22 mouse cellular contexts compared by ENCODE assay signal in genomic region chr6:137146910-137147309, GRCm38 (mm10). TPM values are rescaled to one million over a fixed set of nuclear protein-coding genes. Genes with fewer than 3 reads are reported as not detected.
"Had no signal": no experiment of that assay in that cellular context is flagged by ENCODE, and none has a peak within 500 bp of the region (broad histone marks: within the 10 kb centered on the region; RNA-seq: fewer than 3 reads in every experiment).

No protein-coding gene starts in this region.

- H3K4me3 ChIP-seq: limb, embryonic 12.5 days; limb, embryonic 15.5 days; liver, embryonic 15.5 days; midbrain, embryonic 12.5 days; midbrain, embryonic 15.5 days; neural tube, embryonic 12.5 days; neural tube, embryonic 15.5 days; stomach, embryonic 15.5 days had no signal

- H3K4me2 ChIP-seq: limb, embryonic 12.5 days; limb, embryonic 15.5 days; liver, embryonic 11.5 days; liver, embryonic 15.5 days; midbrain, embryonic 12.5 days; midbrain, embryonic 15.5 days; neural tube, embryonic 12.5 days; neural tube, embryonic 15.5 days; stomach, embryonic 15.5 days had no signal

- ATAC-seq: midbrain, embryonic 15.5 days had no signal

- H3K9ac ChIP-seq: limb, embryonic 12.5 days; limb, embryonic 15.5 days; liver, embryonic 15.5 days; midbrain, embryonic 12.5 days; midbrain, embryonic 15.5 days; neural tube, embryonic 12.5 days; neural tube, embryonic 15.5 days; stomach, embryonic 15.5 days had no signal

- H3K9me3 ChIP-seq: limb, embryonic 15.5 days; liver, embryonic 15.5 days; midbrain, embryonic 12.5 days; midbrain, embryonic 15.5 days; neural tube, embryonic 15.5 days; stomach, embryonic 15.5 days had no signal

- H3K36me3 ChIP-seq: limb, embryonic 12.5 days; limb, embryonic 15.5 days; liver, embryonic 15.5 days; midbrain, embryonic 12.5 days; midbrain, embryonic 15.5 days; neural tube, embryonic 12.5 days; neural tube, embryonic 15.5 days; stomach, embryonic 15.5 days had no signal

- H3K27ac ChIP-seq: limb, embryonic 12.5 days; limb, embryonic 15.5 days; midbrain, embryonic 12.5 days; midbrain, embryonic 15.5 days; neural tube, embryonic 12.5 days; neural tube, embryonic 15.5 days; stomach, embryonic 15.5 days had no signal

- H3K4me1 ChIP-seq: liver, embryonic 15.5 days; neural tube, embryonic 12.5 days had no signal

- DNase-seq: kidney, postnatal 14 days; kidney, postnatal 4 days; left cerebral cortex, postnatal 4 days; lung, adult 2 months; lung, postnatal 14 days; lung, postnatal 4 days; right cerebral cortex, adult 18-20 months; right cerebral cortex, postnatal 14 days; spleen, adult 18-20 months; thymus, adult 2 months; thymus, postnatal 14 days; thymus, postnatal 4 days had no signal

- H3K27me3 ChIP-seq: limb, embryonic 12.5 days; limb, embryonic 15.5 days; liver, embryonic 15.5 days; midbrain, embryonic 12.5 days; midbrain, embryonic 15.5 days; neural tube, embryonic 12.5 days; neural tube, embryonic 15.5 days; stomach, embryonic 15.5 days had no signal

RNA-seq across cellular contexts. Expression of gene Rerg, which starts 23.4 kb away (rescaled TPM):
- total RNA-seq: megakaryocyte progenitor cell, adult 5-6 weeks had no signal
